Mouse (Mus musculus): ENCODE data around the gene Aph1a. TPM values are rescaled to one million over a fixed set of nuclear protein-coding genes. Genes with fewer than 3 reads are reported as not detected.
"Not testable (repeated sequence)": the region's sequence is repeated elsewhere in the genome, so short reads cannot be mapped to it uniquely, and the experiment has no call there.

Gene Aph1a
- polyA plus RNA-seq, 1 experiment from 2014 or later, result 25.9 TPM

DNA sequence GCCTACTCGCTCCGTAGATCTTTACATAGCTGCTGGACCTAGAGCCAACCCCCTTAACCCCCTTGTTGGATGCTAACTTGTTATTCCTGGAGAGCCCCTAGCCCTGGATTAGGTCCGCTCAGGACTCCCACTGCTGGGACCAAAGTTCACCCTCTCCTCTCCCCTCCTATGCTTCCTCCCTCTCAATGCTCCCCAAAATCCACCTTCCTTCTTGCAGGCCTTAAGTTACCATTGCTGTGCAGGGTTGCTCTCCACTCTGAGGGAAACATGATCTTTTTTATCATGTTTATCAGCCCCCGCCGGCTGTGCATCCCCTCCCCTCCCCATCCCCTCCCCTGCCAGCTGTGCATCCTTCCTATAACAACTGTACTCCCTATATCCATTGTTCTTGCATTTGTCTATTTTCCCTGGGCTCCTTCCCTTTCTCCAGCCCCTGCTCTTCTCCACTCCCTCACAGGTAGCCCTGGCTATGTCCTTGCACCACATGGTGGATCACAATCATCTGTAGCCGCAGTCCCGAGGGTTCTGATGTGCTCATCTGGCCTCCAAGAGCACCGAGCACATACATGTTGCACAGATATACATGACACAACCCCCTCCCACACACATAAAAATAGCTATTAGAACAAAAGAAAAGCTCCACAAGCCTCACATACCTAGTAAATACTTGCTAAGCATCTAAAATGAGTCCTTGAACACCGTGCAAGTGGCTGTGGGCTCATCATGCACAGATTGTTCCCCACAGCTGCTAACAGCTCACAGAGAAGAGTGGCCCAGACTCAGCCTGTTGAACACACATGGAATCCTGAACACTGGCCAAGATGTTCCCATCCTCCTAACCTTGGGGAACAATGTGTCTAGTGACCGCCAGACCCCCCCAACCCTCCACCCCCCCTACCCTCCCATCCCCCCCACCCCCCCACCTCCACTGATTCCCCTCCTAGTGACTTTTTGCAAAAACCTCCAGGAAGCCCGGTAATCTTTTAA, 1.4 kb upstream of the Aph1a start:
- 0 out of 2 replicates have a peak, but pooled peaks have one; percentile 19 for ATAC-seq (replicated peaks; ENCODE audit: insufficient number of reproducible peaks, low FRiP score, low TSS enrichment)
- peak overlapping the region; percentile 71; the same call in 1 of the 2 replicates for H3K9ac ChIP-seq (ENCODE audit: low read depth, low read length)

DNA sequence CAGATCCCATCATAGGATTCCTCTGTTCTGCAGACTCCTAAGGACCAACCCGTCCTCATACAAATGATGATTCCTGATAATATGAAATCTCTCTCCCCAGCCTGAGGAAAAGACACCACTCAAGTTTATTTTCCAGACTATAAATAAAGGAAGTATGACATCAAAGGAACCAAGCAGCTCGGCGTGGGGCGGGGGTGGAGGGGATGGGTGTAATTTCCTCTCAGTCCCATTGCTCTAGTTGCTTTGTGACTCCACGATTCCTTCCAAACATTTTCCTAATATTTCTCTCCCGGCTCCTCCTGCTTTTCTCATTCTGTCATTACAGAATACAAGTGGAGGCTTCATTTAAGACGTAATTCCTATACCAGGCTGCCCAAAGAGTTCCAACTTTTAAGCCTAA, 643 bp upstream of the Aph1a start:
- H3K4me1 ChIP-seq (ENCODE audit: control insufficient read depth, insufficient read depth, low read length), result peaks cover 14% of the 10 kb centered on the region
- 20% methylated on average over 7 of the region's 7 CpGs for WGBS (ENCODE audit: insufficient replicate concordance)
- H3K4me2 ChIP-seq, result peak overlapping the region; percentile 65
- H3K9ac ChIP-seq (ENCODE audit: low read depth, low read length), result peak overlapping the region; percentile 79
- H3K36me3 ChIP-seq (ENCODE audit: control insufficient read depth, insufficient read depth, low read length), result no peaks in the 10 kb centered on the region
- peak overlapping the region; percentile 86 for H3K27ac ChIP-seq (ENCODE audit: low read depth, low read length)
- H3K27me3 ChIP-seq (ENCODE audit: control insufficient read depth, insufficient read depth, low read length), result no peaks in the 10 kb centered on the region
- H3K9me3 ChIP-seq (replicated peaks; ENCODE audit: control insufficient read depth, low read length), result no peaks in the 10 kb centered on the region
- peak overlapping the region; percentile 55 for H3K4me3 ChIP-seq (ENCODE audit: low read depth, low read length)
- ATAC-seq (replicated peaks; ENCODE audit: insufficient number of reproducible peaks, low FRiP score, low TSS enrichment), result no peak

More for the DNA sequence above, 1.4 kb upstream of the Aph1a start:
- Histone ChIP-seq H3K9me3 (replicated peaks; ENCODE audit: control insufficient read depth, low read length) (no peaks in the 10 kb centered on the region), H3K4me3 (ENCODE audit: low read depth, low read length) (peak overlapping the region; percentile 40), H3K36me3 (ENCODE audit: control insufficient read depth, insufficient read depth, low read length) (no peaks in the 10 kb centered on the region), H3K4me1 (ENCODE audit: control insufficient read depth, insufficient read depth, low read length) (peaks cover 14% of the 10 kb centered on the region), H3K27me3 (ENCODE audit: control insufficient read depth, insufficient read depth, low read length) (no peaks in the 10 kb centered on the region), H3K27ac (ENCODE audit: low read depth, low read length) (peak overlapping the region; percentile 88), H3K4me2 (peak overlapping the region; percentile 66)
- 38% methylated on average over 11 of the region's 11 CpGs for WGBS (ENCODE audit: insufficient replicate concordance)

DNA sequence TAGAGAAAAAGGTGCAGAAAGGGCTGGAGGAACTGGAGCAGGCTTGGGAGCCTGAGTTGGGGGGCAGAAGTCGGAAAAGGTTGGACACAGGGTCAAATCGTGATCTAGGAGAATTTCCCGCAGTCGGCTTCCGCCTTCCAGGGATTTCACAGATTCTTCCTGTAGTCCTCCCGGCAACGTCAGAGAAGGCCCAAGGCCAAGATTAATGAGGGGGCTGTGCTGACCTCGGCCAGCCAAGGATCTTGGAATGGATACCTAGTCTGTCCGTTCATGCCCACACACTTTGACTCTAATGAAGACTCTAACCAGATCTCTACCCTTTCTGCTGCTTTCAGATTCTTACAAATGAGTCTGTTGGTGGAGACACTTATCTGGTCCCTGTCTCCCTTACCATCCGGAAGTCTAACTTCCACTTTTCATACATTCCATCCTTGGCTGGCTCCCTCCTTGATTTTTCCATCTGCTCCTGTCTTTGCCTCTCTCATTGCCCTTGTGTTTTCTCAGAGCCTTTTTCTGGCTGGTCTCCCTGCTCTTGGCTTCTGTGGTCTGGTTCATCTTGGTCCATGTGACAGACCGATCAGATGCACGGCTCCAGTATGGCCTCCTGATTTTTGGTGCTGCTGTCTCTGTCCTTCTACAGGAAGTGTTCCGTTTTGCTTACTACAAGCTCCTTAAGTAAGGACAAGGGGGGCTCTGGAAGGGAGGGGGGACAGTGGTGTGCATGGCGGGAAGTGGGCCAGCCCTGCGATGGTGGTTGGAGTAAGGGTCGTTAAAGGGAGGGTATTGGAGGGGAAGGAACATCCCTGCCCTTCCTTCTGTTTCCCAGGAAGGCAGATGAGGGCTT, 770 bp downstream of the Aph1a start:
- peak overlapping the region; percentile 79 for H3K9ac ChIP-seq (ENCODE audit: low read depth, low read length)
- H3K4me2 ChIP-seq, result peak overlapping the region; percentile 81
- no peaks in the 10 kb centered on the region for H3K9me3 ChIP-seq (replicated peaks; ENCODE audit: control insufficient read depth, low read length)
- H3K4me1 ChIP-seq (ENCODE audit: control insufficient read depth, insufficient read depth, low read length), result peaks cover 14% of the 10 kb centered on the region
- ATAC-seq (replicated peaks; ENCODE audit: insufficient number of reproducible peaks, low FRiP score, low TSS enrichment), result no peak
- no peaks in the 10 kb centered on the region for H3K27me3 ChIP-seq (ENCODE audit: control insufficient read depth, insufficient read depth, low read length)
- no peaks in the 10 kb centered on the region for H3K36me3 ChIP-seq (ENCODE audit: control insufficient read depth, insufficient read depth, low read length)
- peak overlapping the region; percentile 86 for H3K27ac ChIP-seq (ENCODE audit: low read depth, low read length)
- 10% methylated on average over 16 of the region's 16 CpGs for WGBS (ENCODE audit: insufficient replicate concordance)
- peak overlapping the region; percentile 55 for H3K4me3 ChIP-seq (ENCODE audit: low read depth, low read length)

DNA sequence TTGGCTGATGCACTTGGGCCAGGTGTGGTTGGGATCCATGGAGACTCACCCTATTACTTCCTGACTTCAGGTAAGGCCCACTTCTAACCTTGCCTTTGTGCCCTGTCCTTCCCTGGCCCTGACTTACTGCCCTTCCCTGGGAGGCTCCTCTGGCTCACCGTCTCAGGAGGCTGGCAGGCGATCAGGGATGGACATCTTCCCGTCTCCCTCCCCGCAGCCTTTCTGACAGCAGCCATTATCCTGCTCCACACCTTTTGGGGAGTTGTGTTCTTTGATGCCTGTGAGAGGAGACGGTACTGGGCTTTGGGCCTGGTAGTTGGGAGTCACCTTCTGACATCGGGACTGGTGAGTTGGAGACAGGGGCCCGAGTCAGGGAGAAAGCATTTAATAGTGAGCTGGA, 1.7 kb downstream of the Aph1a start:
- not testable (repeated sequence) for H3K4me2 ChIP-seq; H3K9ac ChIP-seq (ENCODE audit: low read depth, low read length); H3K9me3 ChIP-seq (replicated peaks; ENCODE audit: control insufficient read depth, low read length); H3K27me3 ChIP-seq (ENCODE audit: control insufficient read depth, insufficient read depth, low read length); H3K27ac ChIP-seq (ENCODE audit: low read depth, low read length); H3K36me3 ChIP-seq (ENCODE audit: control insufficient read depth, insufficient read depth, low read length); H3K4me3 ChIP-seq (ENCODE audit: low read depth, low read length); ATAC-seq (replicated peaks; ENCODE audit: insufficient number of reproducible peaks, low FRiP score, low TSS enrichment)
- H3K4me1 ChIP-seq (ENCODE audit: control insufficient read depth, insufficient read depth, low read length), result peaks cover 14% of the 10 kb centered on the region
- 83% methylated on average over 7 of the region's 7 CpGs for WGBS (ENCODE audit: insufficient replicate concordance)

DNA sequence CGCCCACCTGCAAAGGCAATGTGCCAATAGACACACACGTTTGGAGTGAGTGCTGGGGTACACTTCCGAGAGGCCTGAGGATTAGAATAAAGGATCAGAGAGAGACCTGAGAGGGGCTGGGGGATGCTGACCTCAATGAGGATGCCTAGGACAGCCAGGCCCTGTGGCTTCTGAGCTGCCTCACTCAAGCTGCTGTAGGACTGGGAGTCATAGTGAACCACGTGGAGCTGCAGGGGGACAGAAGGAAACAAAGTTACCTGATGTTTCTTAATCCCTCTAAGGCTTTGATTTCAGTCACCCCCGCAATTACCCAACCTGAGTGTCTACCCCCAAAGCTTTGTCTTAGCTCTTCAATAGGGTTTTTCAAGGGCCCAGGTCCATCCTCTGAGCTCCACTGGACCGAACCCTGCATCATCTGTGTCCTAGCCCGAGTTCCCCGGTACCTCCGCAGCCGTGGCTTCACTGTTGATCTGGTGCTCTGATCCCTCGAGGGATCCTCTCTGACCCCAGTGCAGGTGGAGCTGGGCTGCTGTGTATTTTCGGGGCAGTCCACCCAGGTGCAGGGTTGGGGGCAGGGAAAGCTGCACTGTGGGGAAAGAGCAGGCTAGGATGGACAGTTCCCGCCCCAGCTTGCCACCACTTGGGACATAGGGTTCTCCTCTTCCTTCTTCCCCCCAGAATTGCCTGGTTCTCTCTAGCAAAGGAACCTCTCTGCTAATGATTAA, 6.2 kb downstream of the Aph1a start:
- H3K36me3 ChIP-seq (ENCODE audit: control insufficient read depth, insufficient read depth, low read length), result no peaks in the 10 kb centered on the region
- no peak overlapping the region for H3K4me3 ChIP-seq (ENCODE audit: low read depth, low read length)
- H3K4me1 ChIP-seq (ENCODE audit: control insufficient read depth, insufficient read depth, low read length), result peaks cover 26% of the 10 kb centered on the region
- no peaks in the 10 kb centered on the region for H3K9me3 ChIP-seq (replicated peaks; ENCODE audit: control insufficient read depth, low read length)
- no peaks in the 10 kb centered on the region for H3K27me3 ChIP-seq (ENCODE audit: control insufficient read depth, insufficient read depth, low read length)
- H3K4me2 ChIP-seq, result no peak overlapping the region
- no peak for ATAC-seq (replicated peaks; ENCODE audit: insufficient number of reproducible peaks, low FRiP score, low TSS enrichment)
- H3K27ac ChIP-seq (ENCODE audit: low read depth, low read length), result no peak overlapping the region
- H3K9ac ChIP-seq (ENCODE audit: low read depth, low read length), result no peak overlapping the region
- 81% methylated on average over 13 of the region's 13 CpGs for WGBS (ENCODE audit: insufficient replicate concordance)

DNA sequence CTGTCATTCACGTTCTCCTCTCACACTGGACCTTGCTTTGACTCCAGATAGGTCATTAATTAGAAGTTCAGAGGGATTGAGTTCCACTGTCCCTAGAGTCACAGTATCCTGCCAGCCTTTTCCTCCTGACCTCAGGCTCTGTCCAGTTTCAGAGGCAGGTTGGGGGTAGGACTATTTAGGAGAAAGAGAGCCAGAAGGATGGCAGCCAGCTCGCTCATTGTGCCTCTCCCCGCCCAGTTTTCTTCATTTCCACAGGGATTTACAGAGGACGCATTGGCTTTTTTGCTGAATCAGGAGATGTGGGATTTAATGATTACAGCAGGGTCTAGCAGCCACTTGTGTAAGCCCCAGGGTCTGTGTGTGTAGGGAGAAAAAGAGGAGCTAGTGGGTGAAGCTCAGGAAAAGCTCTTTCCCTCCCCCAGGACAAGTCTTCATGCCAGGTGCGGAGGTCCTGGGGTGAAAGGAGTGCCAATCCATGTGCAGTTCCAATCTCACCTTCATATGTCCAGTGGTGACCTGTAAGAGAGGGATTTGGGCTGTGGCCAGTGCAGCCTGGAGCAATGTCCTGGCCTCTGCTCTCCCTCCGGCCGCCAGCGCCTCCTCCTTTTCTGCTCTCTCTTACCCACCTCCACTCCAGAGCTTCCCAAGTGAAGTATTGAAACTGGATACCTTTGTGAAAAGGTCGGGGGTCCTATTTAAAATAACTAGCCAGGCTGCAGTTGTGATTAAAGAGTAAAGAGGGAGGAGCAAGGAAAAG, 8.0 kb downstream of the Aph1a start:
- no peaks in the 10 kb centered on the region for H3K9me3 ChIP-seq (replicated peaks; ENCODE audit: control insufficient read depth, low read length)
- 63% methylated on average over 9 of the region's 9 CpGs for WGBS (ENCODE audit: insufficient replicate concordance)
- peaks cover 35% of the 10 kb centered on the region for H3K4me1 ChIP-seq (ENCODE audit: control insufficient read depth, insufficient read depth, low read length)
- no peak for ATAC-seq (replicated peaks; ENCODE audit: insufficient number of reproducible peaks, low FRiP score, low TSS enrichment)
- no peaks in the 10 kb centered on the region for H3K27me3 ChIP-seq (ENCODE audit: control insufficient read depth, insufficient read depth, low read length)
- peak overlapping the region; percentile 90 for H3K4me2 ChIP-seq
- no peak overlapping the region for H3K4me3 ChIP-seq (ENCODE audit: low read depth, low read length)
- H3K36me3 ChIP-seq (ENCODE audit: control insufficient read depth, insufficient read depth, low read length), result no peaks in the 10 kb centered on the region
- 0 out of 2 replicates have a peak overlapping the region, but pooled peaks have one; percentile 41 for H3K27ac ChIP-seq (ENCODE audit: low read depth, low read length)
- H3K9ac ChIP-seq (ENCODE audit: low read depth, low read length), result peak overlapping the region; percentile 39; the same call in 1 of the 2 replicates

DNA sequence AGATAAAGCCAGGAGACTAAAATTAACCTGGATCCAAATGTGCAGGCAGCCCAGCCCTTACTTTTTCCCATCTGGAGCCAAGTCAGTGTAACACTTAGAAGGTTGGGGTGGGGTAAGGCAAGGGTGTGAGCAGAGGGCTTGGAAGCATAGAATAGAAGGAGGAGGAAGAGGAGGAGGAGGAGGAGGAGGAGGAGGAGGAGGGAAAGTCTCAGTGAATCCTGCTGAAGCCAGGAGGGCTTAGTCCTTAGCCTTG, 8.5 kb downstream of the Aph1a start:
- Histone ChIP-seq H3K4me2 (peak overlapping the region; percentile 90), H3K9me3 (replicated peaks; ENCODE audit: control insufficient read depth, low read length) (no peaks in the 10 kb centered on the region), H3K36me3 (ENCODE audit: control insufficient read depth, insufficient read depth, low read length) (no peaks in the 10 kb centered on the region), H3K4me1 (ENCODE audit: control insufficient read depth, insufficient read depth, low read length) (peaks cover 35% of the 10 kb centered on the region), H3K4me3 (ENCODE audit: low read depth, low read length) (0 out of 2 replicates have a peak overlapping the region, but pooled peaks have one; percentile 2), H3K27ac (ENCODE audit: low read depth, low read length) (0 out of 2 replicates have a peak overlapping the region, but pooled peaks have one; percentile 41), H3K9ac (ENCODE audit: low read depth, low read length) (peak overlapping the region; percentile 39), H3K27me3 (ENCODE audit: control insufficient read depth, insufficient read depth, low read length) (no peaks in the 10 kb centered on the region)
- no peak for ATAC-seq (replicated peaks; ENCODE audit: insufficient number of reproducible peaks, low FRiP score, low TSS enrichment)
